ENCODE assay signal across 8 mouse cellular contexts in the genomic region with DNA sequence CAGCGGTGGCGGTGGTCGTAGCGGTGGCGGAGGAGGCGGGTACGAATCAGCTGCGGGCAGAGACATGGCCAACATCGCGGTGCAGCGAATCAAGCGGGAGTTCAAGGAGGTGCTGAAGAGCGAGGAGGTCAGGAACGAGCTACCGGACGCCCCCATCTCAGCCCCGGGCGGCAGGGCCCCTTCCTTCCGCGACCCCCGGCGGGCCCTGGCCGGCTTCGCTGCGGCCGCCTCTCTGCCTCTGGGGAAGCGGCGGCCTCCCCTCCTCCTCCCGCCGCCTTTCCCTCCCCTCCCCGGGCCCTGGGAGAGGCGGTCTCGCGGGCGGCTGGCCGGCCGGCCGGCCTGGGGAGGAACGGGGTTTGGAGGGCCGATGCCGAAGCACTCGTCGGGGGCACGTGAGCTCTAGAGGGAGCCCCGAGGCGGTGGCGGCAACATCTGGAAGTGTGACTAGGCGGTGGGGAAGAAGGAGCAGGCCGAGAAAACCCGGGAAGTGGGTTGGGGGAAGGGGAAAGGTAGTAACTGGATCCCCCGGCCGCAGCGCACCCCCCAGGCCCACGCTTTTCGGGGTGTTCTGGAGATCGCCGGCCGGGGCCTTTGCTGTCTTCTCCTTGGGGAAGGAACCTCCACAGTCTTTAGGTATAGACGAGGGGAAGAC. TPM values are rescaled to one million over a fixed set of nuclear protein-coding genes. Genes with fewer than 3 reads are reported as not detected.
A peak's percentile ranks its signal among the peaks of the same experiment; 100 is the strongest.
DNase-seq lines count a peak whose midpoint lies in the region; ATAC-seq and TF ChIP-seq lines count a peak whose summit lies in the region.

No protein-coding gene starts in this region.

- peak overlapping the region; percentile 78 for H3K4me2 ChIP-seq in embryonic facial prominence, embryonic 14.5 days (ENCODE audit: low read depth, low read length)
- H3K4me2 ChIP-seq in hindbrain, embryonic 13.5 days, result peak overlapping the region; percentile 74
- H3K4me2 ChIP-seq in liver, embryonic 11.5 days, result peak overlapping the region; percentile 61
- peak overlapping the region; percentile 67 for H3K4me2 ChIP-seq in midbrain, embryonic 15.5 days

- no peak for TF ChIP-seq CTCF in kidney, adult 2 months (conservative IDR thresholded peaks at IDR 0.05; ENCODE audit: insufficient read depth, insufficient read length, low read depth, low read length)

- no peak for DNase-seq in kidney, adult 2 months
- DNase-seq in kidney, adult 18-20 months, result no peak
- DNase-seq in Muller cell, postnatal 12 days (ENCODE audit: inconsistent ontology term), result peak; percentile 85
- DNase-seq in embryonic facial prominence, embryonic 14.5 days (ENCODE audit: low spot score), result peak; percentile 72
- peak; percentile 80 for DNase-seq in liver, embryonic 11.5 days (ENCODE audit: low spot score)
- DNase-seq in telencephalon, adult 2 months (ENCODE audit: low read depth, low spot score), result peak; percentile 16

- no peaks in the 10 kb centered on the region for H3K27me3 ChIP-seq in kidney, adult 2 months (replicated peaks; ENCODE audit: control insufficient read depth, insufficient read depth, low read length)
- no peaks in the 10 kb centered on the region for H3K27me3 ChIP-seq in embryonic facial prominence, embryonic 14.5 days (replicated peaks; ENCODE audit: control insufficient read depth, insufficient read depth, low read length)
- no peaks in the 10 kb centered on the region for H3K27me3 ChIP-seq in hindbrain, embryonic 13.5 days
- H3K27me3 ChIP-seq in liver, embryonic 11.5 days (replicated peaks; ENCODE audit: control insufficient read depth, insufficient read depth, low read length), result no peaks in the 10 kb centered on the region
- no peaks in the 10 kb centered on the region for H3K27me3 ChIP-seq in midbrain, embryonic 15.5 days (replicated peaks)

- peak overlapping the region; percentile 88 for H3K9ac ChIP-seq in embryonic facial prominence, embryonic 14.5 days (ENCODE audit: low read depth, low read length)
- H3K9ac ChIP-seq in hindbrain, embryonic 13.5 days, result peak overlapping the region; percentile 96
- H3K9ac ChIP-seq in liver, embryonic 11.5 days (ENCODE audit: low read depth, low read length), result peak overlapping the region; percentile 98
- peak overlapping the region; percentile 93 for H3K9ac ChIP-seq in midbrain, embryonic 15.5 days

- H3K27ac ChIP-seq in kidney, adult 2 months (ENCODE audit: insufficient read depth, low read depth, low read length), result peak overlapping the region; percentile 94
- H3K27ac ChIP-seq in embryonic facial prominence, embryonic 14.5 days (replicated peaks; ENCODE audit: low read depth, low read length), result peak overlapping the region; percentile 99
- H3K27ac ChIP-seq in hindbrain, embryonic 13.5 days, result peak overlapping the region; percentile 99
- H3K27ac ChIP-seq in liver, embryonic 11.5 days (ENCODE audit: low read depth, low read length), result peak overlapping the region; percentile 96
- H3K27ac ChIP-seq in midbrain, embryonic 15.5 days, result peak overlapping the region; percentile 98

- peak; percentile 54 for ATAC-seq in embryonic facial prominence, embryonic 14.5 days (ENCODE audit: low read depth)
- peak; percentile 83 for ATAC-seq in hindbrain, embryonic 13.5 days (ENCODE audit: low FRiP score)
- peak; percentile 59 for ATAC-seq in liver, embryonic 11.5 days (replicated peaks; ENCODE audit: low FRiP score)
- peak; percentile 82 for ATAC-seq in midbrain, embryonic 15.5 days (replicated peaks)

- under 1% methylated on average over 52 of the region's 59 CpGs for WGBS in kidney, adult 2 months
- WGBS in embryonic facial prominence, embryonic 14.5 days, result 2% methylated on average over 22 of the region's 59 CpGs
- under 1% methylated on average over 47 of the region's 59 CpGs for WGBS in hindbrain, embryonic 13.5 days
- WGBS in liver, embryonic 11.5 days, result under 1% methylated on average over 45 of the region's 59 CpGs
- WGBS in midbrain, embryonic 15.5 days, result under 1% methylated on average over 52 of the region's 59 CpGs

- no peaks in the 10 kb centered on the region; the same call in 1 of the 2 replicates for H3K4me1 ChIP-seq in kidney, adult 2 months (ENCODE audit: control insufficient read depth, insufficient read depth, low read length)
- H3K4me1 ChIP-seq in embryonic facial prominence, embryonic 14.5 days (ENCODE audit: control insufficient read depth, insufficient read depth, low read length), result peaks cover 8% of the 10 kb centered on the region
- H3K4me1 ChIP-seq in hindbrain, embryonic 13.5 days (replicated peaks), result peaks cover 24% of the 10 kb centered on the region
- peaks cover 11% of the 10 kb centered on the region for H3K4me1 ChIP-seq in liver, embryonic 11.5 days (replicated peaks; ENCODE audit: control insufficient read depth, insufficient read depth, low read length)
- H3K4me1 ChIP-seq in midbrain, embryonic 15.5 days, result peaks cover 21% of the 10 kb centered on the region

- TF ChIP-seq POLR2A in kidney, adult 2 months (IDR thresholded peaks at IDR 0.05; ENCODE audit: low read depth, low read length), result no peak

- peak overlapping the region; percentile 81 for H3K4me3 ChIP-seq in kidney, adult 2 months (ENCODE audit: insufficient read depth, low read depth, low read length)
- H3K4me3 ChIP-seq in embryonic facial prominence, embryonic 14.5 days (ENCODE audit: low read depth, low read length), result peak overlapping the region; percentile 88
- H3K4me3 ChIP-seq in hindbrain, embryonic 13.5 days, result peak overlapping the region; percentile 89
- H3K4me3 ChIP-seq in liver, embryonic 11.5 days (ENCODE audit: low read depth, low read length), result peak overlapping the region; percentile 98
- peak overlapping the region; percentile 94 for H3K4me3 ChIP-seq in midbrain, embryonic 15.5 days

- H3K36me3 ChIP-seq in kidney, adult 2 months (ENCODE audit: control insufficient read depth, insufficient read depth, low read length), result no peaks in the 10 kb centered on the region
- H3K36me3 ChIP-seq in embryonic facial prominence, embryonic 14.5 days (ENCODE audit: control insufficient read depth, insufficient read depth, low read length), result no peaks in the 10 kb centered on the region
- no peaks in the 10 kb centered on the region for H3K36me3 ChIP-seq in hindbrain, embryonic 13.5 days
- 0 out of 2 replicates have a peak, but pooled peaks cover 3% of the 10 kb centered on the region for H3K36me3 ChIP-seq in liver, embryonic 11.5 days (ENCODE audit: control insufficient read depth, insufficient read depth, low read length)
- no peaks in the 10 kb centered on the region for H3K36me3 ChIP-seq in midbrain, embryonic 15.5 days (replicated peaks)

- H3K9me3 ChIP-seq in embryonic facial prominence, embryonic 14.5 days (ENCODE audit: control insufficient read depth, low read length), result no peaks in the 10 kb centered on the region
- no peaks in the 10 kb centered on the region for H3K9me3 ChIP-seq in hindbrain, embryonic 13.5 days
- H3K9me3 ChIP-seq in liver, embryonic 11.5 days (ENCODE audit: control insufficient read depth, low read length), result no peaks in the 10 kb centered on the region
- H3K9me3 ChIP-seq in midbrain, embryonic 15.5 days, result no peaks in the 10 kb centered on the region

RNA-seq across cellular contexts. Expression of gene Ube2k, which starts 0.5 kb away (rescaled TPM):
- polyA plus RNA-seq in kidney, adult 2 months (2012; rRNA removed), result 23.1 and 35.1 TPM in 2 replicates
- polyA plus RNA-seq in embryonic facial prominence, embryonic 14.5 days (2014; fragmentation: Nextera tagmentation; extraction: Ambion mirVana), result 122 and 130 TPM in 2 replicates
- polyA plus RNA-seq in hindbrain, embryonic 13.5 days (2015; fragmentation: Nextera tagmentation; extraction: Ambion mirVana), result 215 and 216 TPM in 2 replicates
- polyA plus RNA-seq in liver, embryonic 11.5 days (2014; fragmentation: Nextera tagmentation; extraction: Ambion mirVana), result 126 and 131 TPM in 2 replicates
- polyA plus RNA-seq in midbrain, embryonic 15.5 days (2015; fragmentation: Nextera tagmentation; extraction: Ambion mirVana), result 190 and 191 TPM in 2 replicates

RNA-seq across cellular contexts. Expression of gene Smim14, which starts 0.6 kb away (rescaled TPM):
- 111 and 114 TPM in 2 replicates for polyA plus RNA-seq in kidney, adult 2 months (2012; rRNA removed)
- 144 and 146 TPM in 2 replicates for polyA plus RNA-seq in embryonic facial prominence, embryonic 14.5 days (2014; fragmentation: Nextera tagmentation; extraction: Ambion mirVana)
- polyA plus RNA-seq in hindbrain, embryonic 13.5 days (2015; fragmentation: Nextera tagmentation; extraction: Ambion mirVana), result 189 and 195 TPM in 2 replicates
- 56.5 and 68.9 TPM in 2 replicates for polyA plus RNA-seq in liver, embryonic 11.5 days (2014; fragmentation: Nextera tagmentation; extraction: Ambion mirVana)
- polyA plus RNA-seq in midbrain, embryonic 15.5 days (2015; fragmentation: Nextera tagmentation; extraction: Ambion mirVana), result 174 and 193 TPM in 2 replicates

RNA-seq across cellular contexts. Expression of gene Gm43552, which starts 44.9 kb away (rescaled TPM):
- not detected in 2 replicates for polyA plus RNA-seq in kidney, adult 2 months (2012; rRNA removed)
- not detected in 2 replicates for polyA plus RNA-seq in embryonic facial prominence, embryonic 14.5 days (2014; fragmentation: Nextera tagmentation; extraction: Ambion mirVana)
- polyA plus RNA-seq in hindbrain, embryonic 13.5 days (2015; fragmentation: Nextera tagmentation; extraction: Ambion mirVana), result 2.7 TPM in 1 of 2 replicates, not detected in the other
- polyA plus RNA-seq in liver, embryonic 11.5 days (2014; fragmentation: Nextera tagmentation; extraction: Ambion mirVana), result not detected in 2 replicates
- 1.1 TPM in 1 of 2 replicates, not detected in the other for polyA plus RNA-seq in midbrain, embryonic 15.5 days (2015; fragmentation: Nextera tagmentation; extraction: Ambion mirVana)

Comparison
In these comparisons a context has a peak if more than half of its experiments do, and no peak if none do; other contexts are left out.
1. DNase-seq: peak in Muller cell, postnatal 12 days (single experiment), embryonic facial prominence, embryonic 14.5 days (single experiment), liver, embryonic 11.5 days (single experiment) and telencephalon, adult 2 months (single experiment); none in kidney, adult 2 months (single experiment) and kidney, adult 18-20 months (single experiment).
2. Peak in every context shown above with its lines, with median percentiles within 50 percentile points of each other: H3K27ac ChIP-seq, H3K4me3 ChIP-seq, ATAC-seq, H3K4me2 ChIP-seq and H3K9ac ChIP-seq.